29 mouse cellular contexts compared by ENCODE assay signal in the genomic region with DNA sequence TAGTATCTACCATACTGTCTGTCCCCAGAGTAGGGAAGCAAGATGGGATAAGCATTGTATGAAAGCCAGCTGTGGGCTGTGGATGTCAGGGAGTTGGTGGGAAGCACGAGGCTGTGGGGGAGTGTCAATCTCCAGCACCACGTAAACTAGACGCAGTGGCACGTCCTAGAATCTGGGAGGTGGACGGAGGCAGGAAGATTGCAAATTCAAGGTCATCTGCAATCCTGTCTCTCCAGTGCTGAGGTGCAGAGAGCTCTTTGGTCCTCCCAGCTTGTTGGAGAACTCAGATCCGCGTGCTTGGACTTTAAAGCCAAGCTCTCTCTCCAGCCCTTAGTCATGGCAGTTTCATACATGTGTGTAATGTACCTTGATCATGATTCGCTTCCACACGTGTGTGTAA. TPM values are rescaled to one million over a fixed set of nuclear protein-coding genes. Genes with fewer than 3 reads are reported as not detected.
DNase-seq lines count a peak whose midpoint lies in the region; ATAC-seq and TF ChIP-seq lines count a peak whose summit lies in the region.
"Had no signal": no experiment of that assay in that cellular context is flagged by ENCODE, and none has a peak within 500 bp of the region (broad histone marks: within the 10 kb centered on the region; RNA-seq: fewer than 3 reads in every experiment).

No protein-coding gene starts in this region.

- no peak for TF ChIP-seq CTCF in kidney, postnatal 0 days (IDR thresholded peaks at IDR 0.05; ENCODE audit: low read depth)
- no peak for TF ChIP-seq CTCF in bone marrow macrophage, adult 2 months (IDR thresholded peaks at IDR 0.05; ENCODE audit: low read depth, low read length)

- peak overlapping the region; percentile 70 for H3K27ac ChIP-seq in heart, embryonic 13.5 days (replicated peaks)
- 0 out of 2 replicates have a peak overlapping the region, but pooled peaks have one; percentile 36 for H3K27ac ChIP-seq in kidney, postnatal 0 days
- H3K27ac ChIP-seq in bone marrow macrophage, adult 2 months (ENCODE audit: insufficient read depth, low read depth, low read length) = peak overlapping the region; percentile 4; the same call in 1 of the 2 replicates
- H3K27ac ChIP-seq: embryonic facial prominence, embryonic 15.5 days; hindbrain, embryonic 15.5 days; limb, embryonic 13.5 days; liver, embryonic 14.5 days; lung, embryonic 15.5 days; midbrain, embryonic 15.5 days; neural tube, embryonic 12.5 days had no signal

- H3K4me1 ChIP-seq in heart, embryonic 13.5 days = peaks cover 45% of the 10 kb centered on the region
- no peaks in the 10 kb centered on the region; the same call in 1 of the 2 replicates for H3K4me1 ChIP-seq in kidney, postnatal 0 days (replicated peaks; ENCODE audit: insufficient read depth, low read length)
- H3K4me1 ChIP-seq in bone marrow macrophage, adult 2 months (ENCODE audit: control insufficient read depth, insufficient read depth, low read length) = peaks cover 42% of the 10 kb centered on the region
- H3K4me1 ChIP-seq: midbrain, embryonic 15.5 days; neural tube, embryonic 12.5 days had no signal

- peaks cover 21% of the 10 kb centered on the region for H3K36me3 ChIP-seq in heart, embryonic 13.5 days
- peaks cover 5% of the 10 kb centered on the region; the same call in 1 of the 2 replicates for H3K36me3 ChIP-seq in kidney, postnatal 0 days (ENCODE audit: insufficient read depth, low read length)
- H3K36me3 ChIP-seq: hindbrain, embryonic 15.5 days; midbrain, embryonic 15.5 days; neural tube, embryonic 12.5 days had no signal

- 0 out of 2 replicates have a peak overlapping the region, but pooled peaks have one; percentile 12 for H3K9ac ChIP-seq in heart, embryonic 13.5 days
- H3K9ac ChIP-seq in kidney, postnatal 0 days (ENCODE audit: low read depth, low read length) = no peak overlapping the region
- H3K9ac ChIP-seq: embryonic facial prominence, embryonic 15.5 days; hindbrain, embryonic 15.5 days; limb, embryonic 13.5 days; liver, embryonic 14.5 days; lung, embryonic 15.5 days; midbrain, embryonic 15.5 days; neural tube, embryonic 12.5 days had no signal

- no peaks in the 10 kb centered on the region for H3K9me3 ChIP-seq in heart, embryonic 13.5 days
- H3K9me3 ChIP-seq in kidney, postnatal 0 days (replicated peaks; ENCODE audit: low read length) = no peaks in the 10 kb centered on the region
- H3K9me3 ChIP-seq: embryonic facial prominence, embryonic 15.5 days; hindbrain, embryonic 15.5 days; limb, embryonic 13.5 days; lung, embryonic 15.5 days; midbrain, embryonic 15.5 days; neural tube, embryonic 12.5 days had no signal

- WGBS in heart, embryonic 13.5 days = 54% methylated on average over 9 of the region's 9 CpGs
- WGBS in kidney, postnatal 0 days = 65% methylated on average over 9 of the region's 9 CpGs

- H3K4me2 ChIP-seq in heart, embryonic 13.5 days = 0 out of 2 replicates have a peak overlapping the region, but pooled peaks have one; percentile 18
- H3K4me2 ChIP-seq in kidney, postnatal 0 days (ENCODE audit: low read length) = no peak overlapping the region
- H3K4me2 ChIP-seq: embryonic facial prominence, embryonic 15.5 days; hindbrain, embryonic 15.5 days; limb, embryonic 13.5 days; lung, embryonic 15.5 days; midbrain, embryonic 15.5 days; neural tube, embryonic 12.5 days had no signal

- H3K4me3 ChIP-seq in heart, embryonic 13.5 days = no peak overlapping the region
- no peak overlapping the region for H3K4me3 ChIP-seq in kidney, postnatal 0 days (replicated peaks; ENCODE audit: low read depth, low read length)
- H3K4me3 ChIP-seq in bone marrow macrophage, adult 2 months (ENCODE audit: insufficient read depth, low read length) = no peak overlapping the region
- H3K4me3 ChIP-seq: embryonic facial prominence, embryonic 15.5 days; hindbrain, embryonic 15.5 days; limb, embryonic 13.5 days; lung, embryonic 15.5 days; midbrain, embryonic 15.5 days; neural tube, embryonic 12.5 days had no signal

- no peak for DNase-seq in heart, adult 18-20 months
- no peak for DNase-seq in kidney, postnatal 0 days (ENCODE audit: low spot score)
- DNase-seq in kidney, adult 8-10 months = no peak
- peak; percentile 37 for DNase-seq in ZHBTc4 (ENCODE audit: low read depth, low spot score)
- DNase-seq: adrenal gland, postnatal 14 days; cerebellum, adult 11 months; cerebellum, adult 9-11 months; gastrocnemius, postnatal 25 days; layer of hippocampus, adult 9-11 months; lung, postnatal 36 days; retina, postnatal 1 day; right cerebral cortex, postnatal 25 days; spleen, adult 18-20 months had no signal

- no peak for ATAC-seq in heart, embryonic 13.5 days (ENCODE audit: extremely low read depth, insufficient number of reproducible peaks, low FRiP score, low TSS enrichment)
- ATAC-seq in kidney, postnatal 0 days (replicated peaks; ENCODE audit: low FRiP score, low read depth) = no peak
- no peak for ATAC-seq in inflammation-experienced regulatory T-cells, adult 6 months
- ATAC-seq: forebrain, embryonic 16.5 days; intestine, embryonic 16.5 days; midbrain, embryonic 15.5 days had no signal

- TF ChIP-seq POLR2A in bone marrow macrophage, adult 2 months (IDR thresholded peaks at IDR 0.05; ENCODE audit: borderline replicate concordance, low read depth, low read length) = no peak

- no peaks in the 10 kb centered on the region for H3K27me3 ChIP-seq in heart, embryonic 13.5 days (replicated peaks)
- H3K27me3 ChIP-seq in kidney, postnatal 0 days (ENCODE audit: insufficient read depth, low read length) = no peaks in the 10 kb centered on the region
- H3K27me3 ChIP-seq: embryonic facial prominence, embryonic 15.5 days; hindbrain, embryonic 15.5 days; limb, embryonic 13.5 days; lung, embryonic 15.5 days; midbrain, embryonic 15.5 days; neural tube, embryonic 12.5 days had no signal

RNA-seq across cellular contexts. Expression of gene Wasf2, which starts 36.5 kb away (rescaled TPM):
- 64.6 and 72.7 TPM in 2 replicates for polyA plus RNA-seq in heart, embryonic 13.5 days (2015; fragmentation: Nextera tagmentation; extraction: Ambion mirVana)
- total RNA-seq in heart, adult 18-20 months (2021) = 10 to 100 TPM; 77.8 to 88.8 TPM
- 98.8 and 113 TPM in 2 replicates for polyA plus RNA-seq in kidney, postnatal 0 days (2015; fragmentation: Nextera tagmentation; extraction: Ambion mirVana)
- polyA plus RNA-seq in bone marrow macrophage, adult 2 months (2012; ENCODE audit: insufficient read depth, insufficient read length, missing spikeins) = 133 and 150 TPM in 2 replicates
- 100 to 1,000 TPM in 1 of 3 experiments, 10 to 100 TPM in 2; 70.4 to 110 (median 79.7) TPM for polyA plus RNA-seq in inflammation-experienced regulatory T-cells, adult 6 months (2017; shearing (Covaris generic))

RNA-seq across cellular contexts. Expression of gene Cd164l2, which starts 45.2 kb away (rescaled TPM):
- polyA plus RNA-seq in heart, embryonic 13.5 days (2015; fragmentation: Nextera tagmentation; extraction: Ambion mirVana) = 0.56 and 0.57 TPM in 2 replicates
- not detected for total RNA-seq in heart, adult 18-20 months (2021)
- polyA plus RNA-seq in kidney, postnatal 0 days (2015; fragmentation: Nextera tagmentation; extraction: Ambion mirVana) = 19.1 and 19.6 TPM in 2 replicates
- not detected in 2 replicates for polyA plus RNA-seq in bone marrow macrophage, adult 2 months (2012; ENCODE audit: insufficient read depth, insufficient read length, missing spikeins)
- polyA plus RNA-seq in inflammation-experienced regulatory T-cells, adult 6 months (2017; shearing (Covaris generic)) = not detected
- total RNA-seq: common myeloid progenitor, adult 5-6 weeks; gastrocnemius, postnatal 25 days; MEL had no signal

RNA-seq across cellular contexts. Expression of gene Gpr3, which starts 45.6 kb away (rescaled TPM):
- polyA plus RNA-seq in heart, embryonic 13.5 days (2015; fragmentation: Nextera tagmentation; extraction: Ambion mirVana) = 0.14 and 0.28 TPM in 2 replicates
- not detected for total RNA-seq in heart, adult 18-20 months (2021)
- 0.11 and 0.54 TPM in 2 replicates for polyA plus RNA-seq in kidney, postnatal 0 days (2015; fragmentation: Nextera tagmentation; extraction: Ambion mirVana)
- not detected in 2 replicates for polyA plus RNA-seq in bone marrow macrophage, adult 2 months (2012; ENCODE audit: insufficient read depth, insufficient read length, missing spikeins)
- not detected for polyA plus RNA-seq in inflammation-experienced regulatory T-cells, adult 6 months (2017; shearing (Covaris generic))
- total RNA-seq: common myeloid progenitor, adult 5-6 weeks; gastrocnemius, postnatal 25 days had no signal
- polyA plus RNA-seq: kidney, embryonic 14.5 days; liver, embryonic 14.5 days; stomach, embryonic 14.5 days had no signal

Comparison
In these comparisons a context has a peak if more than half of its experiments do, and no peak if none do; other contexts are left out.
1. H3K27ac ChIP-seq: peak in every context shown above with its lines; median percentile 70 in heart, embryonic 13.5 days; 36 in kidney, postnatal 0 days; 4 in bone marrow macrophage, adult 2 months.
2. RNA of gene Cd164l2, which starts 45.2 kb away (polyA plus RNA-seq): 19.1 to 19.6 TPM in kidney, postnatal 0 days; 0.56 to 0.57 TPM in heart, embryonic 13.5 days, not detected in bone marrow macrophage, adult 2 months and not detected in inflammation-experienced regulatory T-cells, adult 6 months; every median in the first group is over 10 times any median in the second.